Mouse (Mus musculus) brain, embryonic 14.5 days (tissue): ENCODE measurements at regions not wholly inside any gene's neighbourhood (a gene's known extent, or its start where the extent isn't known, plus 50 kb on each side); places are given as distances from the start of the nearest gene placed in this dataset.

Source experiments
- CTCF ChIP-seq: fragments of 200-500 bp; IDR thresholded peaks from 2 replicates; pipeline ENCODE4 v1.5.1; 2012; ENCODE audit warnings: inconsistent platforms, mild to moderate bottlenecking, moderate library complexity, borderline replicate concordance; ENCODE audit not compliant: insufficient read depth, insufficient read length; ENCODE audit errors: extremely low read depth
- POLR2A ChIP-seq: fragments of 200-500 bp; IDR thresholded peaks from 2 replicates; pipeline ENCODE4 v1.6.1; 2012; ENCODE audit warnings: mild to moderate bottlenecking, inconsistent platforms, borderline replicate concordance; ENCODE audit not compliant: poor library complexity, insufficient read depth, insufficient read length, severe bottlenecking; ENCODE audit errors: extremely low read depth

GRCm38 (mm10) chr2:128290609-128291008 is 164.8 kb downstream of the Bcl2l11 start:
- TF ChIP-seq CTCF (no peak), POLR2A (no peak)
